Mouse (Mus musculus): Measurements from ENCODE around the gene Scnn1b. TPM values are rescaled to one million over a fixed set of nuclear protein-coding genes. Genes with fewer than 3 reads are reported as not detected.

Scnn1b gene
- total RNA-seq, 2 experiments from 2014 or later: not detected

DNA sequence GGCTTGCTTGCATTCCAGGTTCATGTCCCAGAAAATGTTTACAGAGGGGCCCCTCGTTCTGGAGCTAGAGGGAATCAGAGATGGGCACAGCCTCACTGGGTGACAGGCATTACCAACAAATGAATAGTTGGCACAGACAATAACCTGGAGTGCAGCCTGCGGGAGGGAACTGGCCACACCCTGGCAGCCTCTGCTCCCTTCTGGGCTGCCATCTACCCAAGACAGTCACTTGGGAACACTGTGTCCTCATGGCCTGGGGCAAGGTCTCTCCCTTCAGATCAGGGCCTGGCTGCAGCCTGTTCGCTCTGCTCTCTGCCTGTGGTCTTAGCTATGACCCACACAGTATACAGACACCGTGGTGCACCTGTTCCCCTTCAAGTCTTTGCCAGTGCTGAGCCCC is 42.0 kb downstream of the Scnn1b start:
- ATAC-seq (replicated peaks; ENCODE audit: poor library complexity, severe bottlenecking): no peak

DNA sequence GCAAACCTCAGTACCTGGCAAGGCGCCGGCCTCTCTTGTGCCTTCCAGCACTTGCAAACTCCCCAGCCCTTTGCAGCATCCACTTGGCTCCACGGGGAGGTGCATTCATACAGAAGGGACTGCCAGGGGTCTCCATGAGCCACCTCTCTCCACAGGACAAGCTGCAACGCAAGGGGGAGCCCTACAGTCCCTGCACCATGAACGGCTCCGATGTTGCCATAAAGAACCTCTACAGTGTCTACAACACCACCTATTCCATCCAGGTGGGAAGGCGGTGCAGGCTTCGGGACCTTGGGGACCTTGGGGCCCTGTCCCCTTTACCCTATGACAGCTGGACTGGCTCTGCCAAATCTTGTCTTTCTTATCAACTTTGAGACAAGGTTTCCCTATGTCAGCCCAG is 47.4 kb downstream of the Scnn1b start:
- ATAC-seq (replicated peaks; ENCODE audit: poor library complexity, severe bottlenecking): no peak

DNA sequence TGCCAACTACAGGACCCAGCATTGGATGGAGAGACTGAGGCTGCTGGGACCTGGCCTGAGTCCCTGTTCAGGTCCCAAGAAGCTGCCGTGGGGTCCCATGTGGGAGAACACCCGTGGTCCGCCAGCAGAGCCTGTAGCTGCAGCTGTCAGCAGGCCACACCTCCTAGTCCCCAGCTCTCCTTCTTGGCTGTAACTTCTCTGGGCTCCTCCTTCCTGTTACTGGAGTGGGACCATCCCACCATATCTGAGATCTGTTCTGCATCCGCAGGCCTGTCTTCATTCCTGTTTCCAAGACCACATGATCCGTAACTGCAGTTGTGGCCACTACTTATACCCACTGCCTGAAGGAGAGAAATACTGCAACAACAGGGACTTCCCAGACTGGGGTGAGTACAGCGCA is 49.1 kb downstream of the Scnn1b start:
- no peak for ATAC-seq (replicated peaks; ENCODE audit: poor library complexity, severe bottlenecking)

DNA sequence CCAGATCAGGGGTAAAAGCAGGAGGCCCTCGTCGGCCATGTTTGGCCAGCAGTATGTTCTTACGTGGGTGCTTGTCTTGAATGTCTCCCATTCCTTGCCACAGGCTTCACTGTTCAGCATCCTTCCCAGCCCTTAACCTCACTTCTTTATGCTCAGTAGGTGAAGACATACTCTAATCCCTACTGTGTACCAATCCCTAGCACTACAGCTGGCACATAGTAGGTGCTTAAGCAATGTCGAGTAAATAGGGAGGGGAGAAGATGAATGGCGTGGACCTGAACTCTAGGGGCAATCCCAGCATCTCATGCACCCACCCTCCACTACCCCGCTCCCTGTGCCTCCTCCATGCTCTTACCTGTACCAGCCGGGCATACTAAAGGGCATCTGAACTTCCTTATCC is 59.5 kb downstream of the Scnn1b start:
- ATAC-seq (replicated peaks; ENCODE audit: poor library complexity, severe bottlenecking): no peak

DNA sequence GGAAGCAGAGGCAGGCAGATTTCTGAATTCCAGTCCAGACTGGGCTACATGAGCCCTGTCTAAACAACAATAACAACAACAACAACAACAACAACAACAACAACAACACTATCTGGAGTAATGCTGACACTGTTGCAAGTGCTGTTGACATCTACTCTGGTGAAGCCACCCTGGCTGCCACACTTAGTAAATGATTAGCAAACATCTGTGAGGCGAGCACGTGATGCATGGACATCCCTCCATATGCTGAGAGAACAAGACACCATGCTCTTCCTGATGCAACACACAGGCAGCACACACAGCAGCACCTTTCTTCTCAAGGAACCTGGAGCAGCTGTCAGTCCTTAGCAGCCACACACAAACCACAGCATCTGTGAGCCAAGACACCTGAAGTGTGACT is 63.0 kb downstream of the Scnn1b start:
- ATAC-seq (replicated peaks; ENCODE audit: poor library complexity, severe bottlenecking): no peak

DNA sequence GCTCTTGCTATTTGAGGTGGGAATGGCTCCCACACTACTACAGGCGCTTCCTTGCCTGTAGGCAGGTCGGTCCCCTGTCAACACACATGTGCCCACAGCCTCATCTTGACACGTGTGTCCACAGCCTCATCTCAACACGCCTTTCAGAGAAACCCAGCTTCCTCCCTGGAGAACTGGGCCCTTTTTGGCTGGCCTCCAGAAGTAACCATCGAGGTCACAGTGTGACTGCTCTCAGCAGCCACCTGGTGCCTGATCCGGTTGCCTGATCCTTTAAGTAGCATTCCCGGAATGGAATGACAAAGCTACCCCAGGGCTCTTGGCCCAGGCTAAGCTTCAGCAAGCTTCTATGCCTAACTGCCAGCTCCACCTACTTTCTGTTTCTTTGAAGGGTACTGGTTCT is 66.4 kb downstream of the Scnn1b start:
- ATAC-seq (replicated peaks; ENCODE audit: poor library complexity, severe bottlenecking): no peak

DNA sequence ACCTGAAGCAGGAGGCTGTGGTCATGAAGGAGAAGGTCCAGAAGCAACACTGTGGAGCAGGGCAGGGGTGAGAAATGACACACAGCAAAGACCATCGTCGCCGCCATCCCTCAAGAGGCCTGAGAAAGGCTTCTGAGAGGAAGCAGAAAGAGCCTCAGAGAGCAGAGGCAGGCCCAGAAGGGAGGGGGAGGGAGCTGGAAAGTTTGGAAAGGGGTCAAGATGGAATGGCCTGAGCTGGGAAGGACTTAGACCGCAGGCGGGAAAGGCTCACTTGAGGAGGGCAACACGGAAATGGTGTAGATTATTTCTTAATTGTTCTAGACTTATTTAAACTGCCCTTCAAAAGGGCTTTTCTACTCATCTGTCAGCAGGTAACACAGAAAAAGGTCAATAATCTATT is 68.8 kb downstream of the Scnn1b start:
- ATAC-seq (replicated peaks; ENCODE audit: poor library complexity, severe bottlenecking): no peak

DNA sequence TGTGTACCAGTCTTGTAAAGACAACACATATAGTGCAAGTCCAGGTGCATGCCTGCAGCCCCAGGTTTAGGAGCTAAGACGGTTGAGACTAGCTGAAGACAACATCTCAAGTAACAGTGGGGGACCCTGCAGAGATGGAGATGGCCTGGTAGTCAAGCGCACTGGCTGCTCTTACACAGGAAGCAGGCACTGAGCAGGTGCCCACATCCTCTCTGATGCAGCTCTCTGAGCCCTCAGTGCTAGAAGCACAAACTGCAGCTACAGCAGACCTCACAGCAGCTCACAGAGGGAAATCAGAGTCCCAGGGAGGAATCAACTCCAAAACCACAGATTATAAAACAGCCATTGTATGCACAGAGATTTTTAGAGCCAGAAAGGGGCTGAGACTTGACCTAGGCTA is 69.5 kb downstream of the Scnn1b start:
- ATAC-seq (replicated peaks; ENCODE audit: poor library complexity, severe bottlenecking): no peak

DNA sequence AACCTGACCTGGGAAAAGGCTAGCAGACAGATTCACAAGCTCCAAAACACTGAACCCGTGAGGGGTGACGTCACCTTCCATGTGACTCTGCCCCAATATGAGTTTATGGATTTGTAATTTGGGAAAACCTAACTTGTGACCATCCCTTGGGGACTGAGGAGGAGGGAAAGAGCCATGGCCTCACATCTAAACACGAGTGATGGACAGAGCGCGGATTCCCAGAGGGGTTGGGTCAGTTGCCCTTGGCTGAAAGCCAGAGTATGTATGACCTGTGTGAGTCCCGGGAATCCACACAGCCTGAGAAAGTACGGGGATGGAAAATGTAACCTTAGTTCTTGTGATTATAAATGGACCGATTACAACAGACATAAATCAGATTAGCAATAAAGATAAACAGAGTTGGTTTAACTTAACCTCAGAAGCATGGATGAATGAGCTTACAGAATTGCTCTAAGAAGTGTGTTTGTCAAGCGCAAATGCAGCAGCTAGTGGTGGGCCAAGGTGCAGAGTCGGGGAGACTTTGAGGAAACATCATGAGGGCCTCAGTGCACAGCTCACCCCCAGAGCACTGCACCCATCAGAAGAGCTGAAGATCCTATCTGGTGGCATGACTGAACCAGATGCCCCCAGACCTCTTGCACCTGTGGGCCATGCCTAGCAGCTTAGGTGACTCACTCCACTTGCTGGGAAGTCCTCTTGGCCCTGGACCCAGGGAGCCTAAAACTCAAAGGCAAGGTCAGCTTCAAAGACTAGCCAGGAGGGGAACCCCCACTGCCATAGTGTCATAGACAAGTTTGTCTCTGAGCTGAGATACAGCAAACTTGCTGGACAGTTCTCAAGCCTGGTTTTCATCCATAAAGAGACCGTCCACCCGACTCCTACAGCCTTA is 71.3 kb downstream of the Scnn1b start:
- no peak for ATAC-seq (replicated peaks; ENCODE audit: poor library complexity, severe bottlenecking)

DNA sequence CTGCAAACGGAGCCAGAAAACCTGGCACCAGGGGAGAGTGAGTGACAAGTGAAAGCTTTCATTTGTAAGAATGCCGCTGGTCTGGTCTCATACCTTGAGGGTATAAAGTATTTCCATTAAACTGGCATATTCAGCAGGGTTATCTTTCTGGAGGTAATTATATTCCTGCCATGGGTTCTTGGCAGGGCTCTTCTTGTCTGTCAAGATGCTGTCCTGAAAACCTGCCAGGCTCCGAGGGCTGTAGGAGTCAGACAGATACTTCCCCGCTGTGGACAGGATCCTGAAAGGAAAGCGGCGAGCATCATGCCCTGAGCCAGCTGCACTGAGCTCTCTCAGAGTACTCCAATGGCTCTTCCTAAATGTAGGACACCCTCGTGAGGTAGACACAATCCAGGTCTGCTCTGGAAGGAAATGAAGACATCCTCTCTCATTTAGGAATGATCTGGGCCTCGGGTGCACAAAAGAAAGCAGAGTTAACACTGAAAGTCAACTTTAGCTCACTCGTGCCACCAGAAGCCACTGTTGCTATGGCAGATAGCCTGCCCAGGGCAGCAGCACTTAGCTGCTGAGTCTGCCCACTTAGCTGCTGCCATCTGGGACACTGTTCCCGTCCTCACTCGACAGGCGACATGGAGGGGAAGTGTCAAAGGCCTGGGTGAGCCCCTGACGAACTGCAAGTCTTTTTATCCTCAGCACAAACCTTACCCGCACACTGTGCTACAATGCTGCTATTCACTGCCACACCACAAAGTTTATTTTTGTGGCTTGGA is 72.2 kb downstream of the Scnn1b start:
- ATAC-seq (replicated peaks; ENCODE audit: poor library complexity, severe bottlenecking): no peak

DNA sequence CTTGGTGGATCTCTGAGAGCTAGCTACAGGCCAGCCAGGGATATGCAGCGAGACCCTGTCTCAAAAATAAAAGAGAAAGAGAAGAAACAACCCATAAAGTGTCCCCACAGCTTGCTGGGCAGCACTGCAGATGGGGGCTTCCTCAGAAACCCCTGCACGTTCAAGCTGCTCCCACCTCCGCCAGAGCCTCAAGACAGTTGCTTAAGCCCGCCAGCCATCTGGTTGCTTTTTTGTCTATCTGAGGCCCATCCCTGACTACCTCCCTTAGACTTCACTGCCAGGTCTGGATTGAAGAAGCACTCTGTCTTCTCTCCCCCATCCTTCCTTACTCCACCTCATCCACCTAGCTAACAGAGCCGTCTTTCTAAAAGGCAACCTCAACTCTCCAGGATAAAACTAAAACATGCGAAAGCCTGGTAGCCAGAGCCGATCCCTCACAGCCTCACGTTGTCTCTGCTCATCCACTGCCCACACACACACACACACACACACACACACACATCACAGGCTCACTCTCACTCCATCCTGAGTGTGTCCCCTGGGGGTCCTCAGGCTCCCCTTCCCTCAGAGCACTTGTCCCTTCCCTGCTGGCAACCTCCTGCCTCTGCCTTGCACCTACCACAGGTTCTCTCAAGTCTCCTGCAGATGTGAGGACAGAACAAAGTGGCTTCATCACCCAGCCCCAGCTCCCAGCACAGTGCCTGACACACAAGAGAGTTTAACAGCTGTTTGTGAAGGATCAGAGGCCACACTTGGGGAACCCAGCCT is 73.5 kb downstream of the Scnn1b start:
- ATAC-seq (replicated peaks; ENCODE audit: poor library complexity, severe bottlenecking): no peak

DNA sequence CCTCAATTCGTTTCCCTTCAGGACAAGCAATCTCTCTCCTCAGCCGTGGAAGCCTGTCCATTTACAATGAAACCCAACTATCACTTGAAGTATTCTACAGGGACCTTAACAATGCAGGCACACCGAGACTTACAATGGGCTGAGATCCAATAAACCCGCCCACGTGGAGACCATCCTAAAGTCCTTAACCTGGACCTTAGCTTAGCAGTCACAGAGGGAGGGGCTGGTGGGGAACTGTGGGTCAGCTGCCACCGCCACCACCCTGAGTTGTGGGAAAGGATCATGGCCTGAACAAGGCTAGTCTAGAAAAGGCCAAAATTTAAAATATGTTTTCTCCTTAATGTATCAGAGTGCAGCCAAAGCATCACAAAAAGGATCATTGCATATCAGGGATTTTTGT is 74.4 kb downstream of the Scnn1b start:
- ATAC-seq (replicated peaks; ENCODE audit: poor library complexity, severe bottlenecking): no peak

DNA sequence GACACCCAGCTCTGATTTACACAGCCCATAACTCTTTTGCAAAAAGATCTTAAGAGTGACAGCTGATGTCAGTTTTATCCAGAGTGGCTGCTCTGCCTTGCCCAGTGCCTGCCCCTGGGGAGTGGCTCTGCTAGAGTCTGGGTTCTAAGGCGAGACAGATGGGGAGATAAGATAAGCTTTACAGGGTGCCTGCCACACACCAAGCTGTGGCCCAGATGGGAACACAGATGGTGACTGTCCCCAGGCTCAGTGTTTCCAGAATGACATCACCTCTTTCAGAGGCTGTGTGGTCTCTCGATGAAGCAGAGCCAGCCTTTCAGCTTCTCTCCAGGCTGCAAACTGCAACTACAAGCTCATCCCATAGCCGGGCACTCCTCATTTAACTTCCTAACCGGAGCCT is 74.9 kb downstream of the Scnn1b start:
- ATAC-seq (replicated peaks; ENCODE audit: poor library complexity, severe bottlenecking): no peak

DNA sequence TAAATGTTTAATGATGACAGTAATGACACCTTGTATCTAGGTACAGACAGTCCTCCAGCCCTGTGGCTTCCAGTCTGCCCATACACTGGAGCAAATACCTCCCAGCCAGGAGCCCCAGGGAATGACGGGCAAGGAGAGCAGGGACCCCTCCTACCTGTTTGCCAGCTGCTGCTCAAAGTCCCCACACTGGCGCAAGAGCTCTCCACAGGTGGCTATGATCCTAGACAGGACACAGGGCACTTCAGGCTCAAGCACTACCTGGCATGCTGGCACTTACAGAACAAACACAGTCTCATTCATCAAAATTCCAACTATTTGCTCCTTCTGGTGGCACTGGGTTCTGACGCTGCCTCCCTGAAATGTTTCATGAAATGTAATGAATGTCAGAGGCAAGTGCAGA is 76.2 kb downstream of the Scnn1b start:
- no peak for ATAC-seq (replicated peaks; ENCODE audit: poor library complexity, severe bottlenecking)

DNA sequence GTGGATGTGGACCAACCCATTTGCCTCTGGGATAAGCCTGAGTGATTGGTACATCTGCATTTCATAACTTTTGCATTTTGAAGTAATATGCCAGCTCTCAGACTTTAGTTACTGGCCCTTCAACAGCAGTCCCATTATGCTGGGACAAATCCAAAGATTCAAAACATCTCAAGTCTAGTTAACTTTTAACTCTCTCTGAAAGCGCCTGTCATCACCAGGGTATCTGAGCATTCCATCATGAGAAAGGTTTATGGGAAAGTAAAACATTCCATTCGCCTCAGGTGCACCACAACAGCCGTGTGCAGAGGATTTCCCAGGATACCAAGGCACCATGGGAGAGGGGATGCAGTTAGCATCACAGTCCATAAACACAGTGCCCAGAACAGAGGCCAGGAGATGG is 76.8 kb downstream of the Scnn1b start:
- no peak for ATAC-seq (replicated peaks; ENCODE audit: poor library complexity, severe bottlenecking)

DNA sequence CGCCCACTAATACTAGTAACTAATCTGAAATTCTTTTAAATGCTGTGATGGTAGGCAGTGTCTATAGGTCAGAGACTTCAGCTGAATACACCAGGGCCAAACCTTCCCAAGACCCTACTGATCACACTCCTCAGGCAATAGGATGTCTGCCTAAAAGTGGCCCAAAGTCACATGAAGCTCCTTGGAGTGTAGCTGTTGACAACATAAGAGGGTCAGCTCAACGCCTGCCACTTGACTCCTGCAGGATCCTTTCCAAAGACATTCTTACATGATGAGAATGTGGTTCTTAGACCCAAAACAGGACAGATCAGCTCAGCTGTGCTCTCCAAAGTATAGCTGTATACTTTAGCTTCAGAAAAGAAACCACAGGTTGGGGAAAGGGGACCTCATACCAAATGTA is 77.5 kb downstream of the Scnn1b start:
- ATAC-seq (replicated peaks; ENCODE audit: poor library complexity, severe bottlenecking): no peak

DNA sequence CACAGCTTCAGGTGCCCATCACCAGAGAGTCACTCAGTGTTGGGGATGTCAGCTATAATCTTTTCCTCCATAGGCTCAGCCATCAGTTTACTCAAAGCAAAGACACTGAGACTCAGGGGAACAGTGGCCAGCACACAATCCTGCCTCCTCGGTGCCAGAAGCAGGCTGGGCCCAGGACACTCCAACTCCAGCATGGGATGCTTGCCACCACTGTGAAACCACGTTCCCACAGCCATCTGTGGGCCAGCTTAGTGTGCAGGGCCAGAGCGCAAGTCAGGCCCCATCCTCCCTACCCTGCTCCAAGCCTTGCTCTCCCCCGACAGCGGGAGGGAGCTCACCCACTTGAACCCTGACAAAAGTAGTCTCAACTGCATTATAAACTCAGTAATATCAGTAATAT is 81.4 kb downstream of the Scnn1b start:
- no peak for ATAC-seq (replicated peaks; ENCODE audit: poor library complexity, severe bottlenecking)

DNA sequence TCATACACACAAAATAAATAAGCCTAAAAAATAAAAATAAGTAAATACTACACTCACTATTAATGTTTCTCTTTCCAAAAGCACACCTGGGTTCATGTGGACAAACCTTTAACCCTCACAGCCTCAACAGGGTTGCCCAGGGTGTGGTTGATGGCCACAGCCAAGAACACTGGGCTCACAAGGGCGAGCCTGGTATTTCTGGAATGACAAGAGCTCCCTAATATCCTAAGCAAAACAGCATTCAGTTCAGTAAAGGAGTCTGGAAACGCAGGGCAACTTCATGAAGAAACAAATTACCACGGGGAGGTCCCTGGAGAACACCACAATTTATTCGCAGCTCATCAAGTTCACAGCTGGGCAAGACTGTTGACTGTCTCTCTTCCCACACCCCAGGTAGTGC is 82.7 kb downstream of the Scnn1b start:
- ATAC-seq (replicated peaks; ENCODE audit: poor library complexity, severe bottlenecking): no peak

DNA sequence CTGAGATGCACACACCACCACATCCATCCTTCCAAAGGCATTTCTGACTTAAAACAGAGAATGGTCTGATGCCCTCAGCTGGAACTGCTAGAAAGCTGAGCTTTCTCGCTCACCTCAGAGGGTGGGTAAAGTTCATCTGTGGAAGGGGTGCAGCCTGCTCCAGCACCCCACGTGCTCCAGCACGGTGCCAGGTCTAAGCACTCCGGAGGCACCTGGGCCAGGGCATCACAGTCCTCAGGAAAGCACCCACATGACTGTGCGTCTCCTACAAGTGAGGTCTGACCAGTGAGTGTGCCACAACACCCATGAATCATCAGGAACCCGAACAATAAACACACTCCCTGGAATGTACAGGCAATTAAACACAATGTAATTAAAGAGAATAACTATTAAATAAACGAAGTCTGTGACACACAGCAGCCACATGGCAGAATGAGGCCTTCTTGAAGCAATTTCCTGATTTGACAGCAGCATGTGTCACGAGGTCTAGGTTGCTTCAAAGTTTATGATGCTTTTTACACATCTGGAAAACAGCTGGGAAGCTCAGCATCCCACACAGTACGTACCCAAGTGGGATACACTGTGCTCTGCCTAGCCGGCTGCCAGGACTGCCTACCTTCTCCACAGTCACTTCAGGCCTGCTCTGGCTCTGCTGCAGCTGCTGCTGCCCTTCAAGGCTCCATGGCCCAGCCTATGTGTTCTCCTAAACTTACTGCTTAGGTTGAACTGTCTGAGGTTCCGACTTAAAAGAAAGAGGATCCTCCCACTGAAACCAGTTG is 90.2 kb downstream of the Scnn1b start:
- no peak for ATAC-seq (replicated peaks; ENCODE audit: poor library complexity, severe bottlenecking)

DNA sequence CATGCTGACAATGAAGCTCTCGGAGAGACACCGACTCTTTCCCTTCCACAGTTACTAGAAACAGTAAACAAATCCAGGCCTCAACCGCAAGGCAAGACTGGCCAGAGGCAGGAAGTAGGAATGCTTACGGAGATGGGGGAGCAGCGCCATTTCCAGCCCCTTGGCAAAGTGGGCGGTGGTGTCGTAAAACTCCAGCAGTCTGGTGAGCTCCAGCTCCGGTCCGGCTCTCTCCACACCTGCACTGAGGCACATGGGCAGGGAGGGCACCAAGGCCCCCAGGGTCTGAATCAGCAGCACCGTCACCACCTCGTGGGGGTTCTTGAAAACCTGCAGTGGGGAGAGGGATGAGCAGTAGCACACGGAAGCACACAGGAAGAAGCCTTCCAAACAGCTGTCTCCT is 91.0 kb downstream of the Scnn1b start:
- ATAC-seq (replicated peaks; ENCODE audit: poor library complexity, severe bottlenecking): no peak
